Mouse (Mus musculus) small intestine, adult 2 months (tissue): ENCODE results near the gene Kif9. TPM values are rescaled to one million over a fixed set of nuclear protein-coding genes. Genes with fewer than 3 reads are reported as not detected.

Source experiments
- H3K27ac ChIP-seq: fragments of 200-500 bp; 2 replicates; pipeline ENCODE4 v1.5.1; 2012; ENCODE audit warnings: low read depth, low read length, control low read depth, inconsistent platforms; ENCODE audit not compliant: insufficient read depth
- H3K27me3 ChIP-seq: fragments of 200-500 bp; 2 replicates; pipeline ENCODE4 v1.6.1; 2012; ENCODE audit warnings: mild to moderate bottlenecking, moderate library complexity, low read length, inconsistent platforms; ENCODE audit not compliant: control insufficient read depth, insufficient read depth
- H3K36me3 ChIP-seq: fragments of 200-500 bp; 2 replicates; pipeline ENCODE4 v1.6.1; 2012; ENCODE audit warnings: mild to moderate bottlenecking, low read length, control low read depth, inconsistent platforms; ENCODE audit not compliant: control insufficient read depth, insufficient read depth
- H3K4me1 ChIP-seq: fragments of 200-500 bp; 2 replicates; pipeline ENCODE4 v1.6.1; 2012; ENCODE audit warnings: low read length, inconsistent platforms, mixed read lengths; ENCODE audit not compliant: control insufficient read depth, insufficient read depth, insufficient read length
- H3K4me3 ChIP-seq: fragments of 200-500 bp; 2 replicates; pipeline ENCODE4 v1.5.1; 2012; ENCODE audit warnings: low read depth, mild to moderate bottlenecking, control low read depth, inconsistent platforms, low read length, moderate library complexity
- CTCF ChIP-seq: fragments of 200-500 bp; IDR thresholded peaks from 2 replicates; pipeline ENCODE4 v1.5.1; 2012; ENCODE audit warnings: low read depth, mild to moderate bottlenecking, control low read depth, inconsistent platforms, low read length, moderate library complexity, mixed read lengths; ENCODE audit not compliant: insufficient replicate concordance, insufficient read length; ENCODE audit errors: extremely low read depth
- POLR2A ChIP-seq: fragments of 200-500 bp; IDR thresholded peaks from 2 replicates; pipeline ENCODE4 v1.6.1; 2012; ENCODE audit warnings: low read depth, mild to moderate bottlenecking, control low read depth, inconsistent platforms, low read length, moderate library complexity
- WGBS: fragments of 180-500 bp; shearing (Covaris S2); methylation state at CpG from one replicate; pipeline ENCODE4 v1.1.7; 2018; 5-methylcytosine and 5-hydroxymethylcytosine counted together
- polyA plus RNA-seq: library from polyadenylated mRNA; depleted of rRNA; stranded (reverse); fragments of >200 nt; gene quantifications from 2 replicates; pipeline ENCODE4 v1.2.3, GENCODE M21; 2012; rRNA removed

The Kif9 gene
- 0.27 and 0.34 TPM in 2 replicates for polyA plus RNA-seq

- TF ChIP-seq CTCF (no peak; the same call in 1 of the 2 replicates), POLR2A (peak; percentile 85)
- 0 out of 2 replicates have a peak, but pooled peaks cover 2% of the 10 kb centered on the region for H3K36me3 ChIP-seq
- H3K27me3 ChIP-seq: no peaks in the 10 kb centered on the region
- WGBS: under 1% methylated on average over 53 of the region's 53 CpGs
- peak within 1 kb of the TSS; percentile 86 for H3K27ac ChIP-seq
- H3K4me1 ChIP-seq: peaks cover 6% of the 10 kb centered on the region
- peak within 1 kb of the TSS; percentile 82 for H3K4me3 ChIP-seq
Observed at GRCm38 (mm10) chr9:110476124-110477091, at the start of gene Kif9, which contains the start of gene Klhl18. Gene Kif9, plus strand, starts transcription at chr9:110476958. Gene Klhl18, minus strand, starts transcription at chr9:110476694.

DNA sequence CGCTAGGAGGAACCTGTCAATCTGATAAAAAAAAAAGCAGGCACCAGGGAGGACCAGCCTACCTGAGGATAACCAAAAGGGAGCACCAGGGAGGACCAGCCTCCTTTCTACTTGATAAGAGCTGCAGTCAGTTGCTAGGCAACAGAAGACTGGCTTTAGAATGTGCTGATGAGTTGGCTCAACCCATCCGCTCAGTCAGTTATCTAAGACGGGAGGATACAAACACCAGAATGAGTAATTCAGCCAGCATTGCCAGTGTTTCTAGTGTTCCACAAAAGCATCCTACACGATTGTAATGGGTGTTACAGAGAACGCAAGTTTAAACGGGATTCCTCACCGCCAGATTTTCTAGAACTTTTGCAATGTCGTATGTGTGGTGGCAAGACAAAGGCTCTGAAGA lies 45.5 kb upstream of the Kif9 start:
- Histone ChIP-seq H3K4me1 (no peaks in the 10 kb centered on the region), H3K36me3 (peaks cover 59% of the 10 kb centered on the region), H3K27me3 (no peaks in the 10 kb centered on the region), H3K4me3 (no peak overlapping the region), H3K27ac (no peak overlapping the region)
- TF ChIP-seq POLR2A: no peak
- TF ChIP-seq CTCF: no peak
- WGBS: 85% methylated on average over 8 of the region's 8 CpGs

GRCm38 (mm10) chr9:110433045-110433444 lies 43.7 kb upstream of the Kif9 start:
- Histone ChIP-seq H3K27ac (no peak overlapping the region), H3K27me3 (no peaks in the 10 kb centered on the region), H3K36me3 (peaks cover 68% of the 10 kb centered on the region), H3K4me1 (no peaks in the 10 kb centered on the region), H3K4me3 (no peak overlapping the region)
- 93% methylated on average over 2 of the region's 2 CpGs for WGBS
- no peak for TF ChIP-seq CTCF

DNA sequence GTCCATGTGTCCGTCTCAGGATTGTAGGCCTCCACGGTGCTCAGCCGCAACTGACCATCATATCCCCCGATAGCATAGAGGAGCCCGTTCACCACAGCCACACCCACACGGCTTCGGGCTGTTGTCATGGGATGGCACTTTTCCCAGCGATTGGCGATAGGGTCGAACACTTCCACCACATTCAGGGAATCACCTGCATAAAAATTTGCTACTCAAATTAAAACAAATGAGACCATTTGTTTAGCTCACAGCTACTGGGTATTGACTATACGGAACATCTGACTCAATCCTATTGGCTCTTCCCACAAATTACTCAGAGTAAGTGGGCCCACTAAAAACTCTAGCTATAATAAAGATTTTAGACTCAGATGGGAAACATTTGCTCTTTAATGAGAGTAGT lies 40.7 kb upstream of the Kif9 start:
- WGBS: 91% methylated on average over 11 of the region's 11 CpGs
- H3K4me3 ChIP-seq: no peak overlapping the region
- no peaks in the 10 kb centered on the region for H3K4me1 ChIP-seq
- H3K27me3 ChIP-seq: no peaks in the 10 kb centered on the region
- TF ChIP-seq POLR2A: no peak
- TF ChIP-seq CTCF: no peak
- no peak overlapping the region for H3K27ac ChIP-seq
- peaks cover 50% of the 10 kb centered on the region for H3K36me3 ChIP-seq

DNA sequence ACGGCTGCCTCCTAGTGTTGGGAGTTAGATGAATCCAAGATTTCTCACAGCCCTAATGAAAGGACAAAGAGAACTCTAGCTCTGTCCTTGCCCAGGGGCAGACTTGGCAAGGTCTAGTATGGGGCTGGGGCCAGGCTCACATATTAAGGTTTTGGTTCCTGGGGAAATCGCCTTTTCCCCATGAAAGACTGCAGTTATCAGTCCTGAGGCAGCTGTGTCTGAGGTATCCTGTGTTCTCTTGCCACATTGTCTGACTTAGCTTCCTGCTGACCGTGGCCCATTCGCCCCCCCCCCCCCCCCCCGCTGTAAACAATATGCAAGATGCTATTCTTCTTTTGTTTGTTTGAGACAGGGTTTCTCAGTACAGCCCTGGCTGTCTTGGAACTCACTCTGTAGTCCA lies 36.7 kb upstream of the Kif9 start:
- peaks cover 27% of the 10 kb centered on the region for H3K36me3 ChIP-seq
- H3K27ac ChIP-seq: no peak overlapping the region
- H3K27me3 ChIP-seq: no peaks in the 10 kb centered on the region
- 59% methylated on average over 5 of the region's 5 CpGs for WGBS
- no peaks in the 10 kb centered on the region for H3K4me1 ChIP-seq
- TF ChIP-seq CTCF: no peak
- no peak for TF ChIP-seq POLR2A
- no peak overlapping the region for H3K4me3 ChIP-seq

DNA sequence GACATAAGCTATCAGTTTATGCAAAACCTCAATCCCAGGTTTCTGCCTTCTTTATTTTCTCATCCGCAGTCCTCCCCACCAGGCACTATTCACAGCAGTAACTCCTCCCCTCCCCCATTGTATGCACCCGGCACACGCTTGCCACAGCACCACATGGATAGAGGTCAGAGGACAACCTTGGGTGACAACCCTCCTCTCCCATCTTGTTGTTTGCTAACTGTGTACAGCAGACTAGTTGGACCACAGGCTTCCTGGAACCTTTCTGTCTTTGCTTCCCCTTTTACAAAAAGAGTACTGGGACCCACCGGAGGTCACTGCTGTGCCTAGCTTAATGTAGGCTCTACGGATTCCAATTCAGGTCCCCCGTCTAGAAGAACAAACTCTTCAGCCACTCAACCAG lies 36.2 kb upstream of the Kif9 start:
- TF ChIP-seq POLR2A (no peak), CTCF (no peak)
- H3K27me3 ChIP-seq: no peaks in the 10 kb centered on the region
- H3K4me3 ChIP-seq: no peak overlapping the region
- H3K27ac ChIP-seq: no peak overlapping the region
- WGBS: 83% methylated on average over 6 of the region's 6 CpGs
- H3K36me3 ChIP-seq: peaks cover 25% of the 10 kb centered on the region
- H3K4me1 ChIP-seq: no peaks in the 10 kb centered on the region

GRCm38 (mm10) chr9:110448356-110448755 lies 28.4 kb upstream of the Kif9 start:
- H3K27me3 ChIP-seq: no peaks in the 10 kb centered on the region
- no peaks in the 10 kb centered on the region for H3K4me1 ChIP-seq
- WGBS: 79% methylated on average over 15 of the region's 15 CpGs
- no peak overlapping the region for H3K4me3 ChIP-seq
- TF ChIP-seq POLR2A (no peak), CTCF (no peak)
- H3K27ac ChIP-seq: no peak overlapping the region
- H3K36me3 ChIP-seq: peaks cover 15% of the 10 kb centered on the region
